Mouse (Mus musculus) C2C12 (cell line): ENCODE measurements around the gene Rbms3. TPM values are rescaled to one million over a fixed set of nuclear protein-coding genes. Genes with fewer than 3 reads are reported as not detected.

ENCODE experiments used
- H3K27me3 ChIP-seq: one replicate; pipeline ENCODE4 v1.6.1; 2011; ENCODE audit not compliant: control insufficient read depth, insufficient read depth, insufficient read length
- H3K36me3 ChIP-seq: one replicate; pipeline ENCODE4 v1.6.1; 2011; ENCODE audit not compliant: control insufficient read depth, insufficient read depth
- H3K4me3 ChIP-seq: one replicate; pipeline ENCODE4 v1.5.1; 2011; ENCODE audit warnings: mild to moderate bottlenecking, control low read depth; ENCODE audit not compliant: poor library complexity, insufficient read depth, severe bottlenecking
- H3K79me2 ChIP-seq: one replicate; pipeline ENCODE4 v1.6.1; 2011; ENCODE audit not compliant: control insufficient read depth, insufficient read depth
- H3K79me3 ChIP-seq: one replicate; pipeline ENCODE4 v1.6.1; 2011; ENCODE audit warnings: low read depth, control low read depth
- H3ac ChIP-seq: one replicate; pipeline ENCODE3; 2011; ENCODE audit warnings: low read depth; ENCODE audit not compliant: control insufficient read depth, insufficient read length
- CEBPB ChIP-seq: IDR thresholded peaks from one replicate; pipeline ENCODE4 v1.6.1; 2011; ENCODE audit warnings: low read depth, mild to moderate bottlenecking, control low read depth, moderate library complexity
- CTCF ChIP-seq: IDR thresholded peaks from one replicate; pipeline ENCODE4 v1.5.1; 2011; ENCODE audit not compliant: control insufficient read depth, insufficient read depth, insufficient read length
- FOSL1 ChIP-seq: IDR thresholded peaks from one replicate; pipeline ENCODE4 v1.8.0; 2011; ENCODE audit warnings: mild to moderate bottlenecking, low read length; ENCODE audit not compliant: poor library complexity, insufficient read depth, severe bottlenecking
- MAX ChIP-seq: IDR thresholded peaks from one replicate; pipeline ENCODE4 v1.6.1; 2011; ENCODE audit warnings: mild to moderate bottlenecking, control low read depth
- MYOD1 ChIP-seq: IDR thresholded peaks from one replicate; pipeline ENCODE4 v1.6.1; 2011; ENCODE audit warnings: low read depth; ENCODE audit not compliant: control insufficient read depth, insufficient read length
- MYOG ChIP-seq: IDR thresholded peaks from one replicate; pipeline ENCODE4 v1.6.1; 2011; ENCODE audit not compliant: control insufficient read depth, insufficient read length; ENCODE audit errors: extremely low read depth
- USF1 ChIP-seq: IDR thresholded peaks from one replicate; pipeline ENCODE4 v1.6.1; 2011; ENCODE audit warnings: low read depth, mild to moderate bottlenecking, control low read depth, moderate library complexity
- polyA plus RNA-seq: library from polyadenylated mRNA; unstranded; fragments of >200 nt; fragmentation: generic; extraction: Trizol; gene quantifications from one replicate; pipeline ENCODE4 v1.2.1, GENCODE M21; 2012; ENCODE audit warnings: missing spikeins

The Rbms3 gene
- polyA plus RNA-seq, 1 experiment = 2.7 TPM

GRCm38 (mm10) chr9:116541976-116542375, 1087.7 kb downstream of the Rbms3 start:
- H3K4me3 ChIP-seq = no peak overlapping the region
- H3K27me3 ChIP-seq = no peaks in the 10 kb centered on the region
- no peak for TF ChIP-seq MAX
- no peak for TF ChIP-seq MYOD1
- TF ChIP-seq MYOG = no peak
- no peak for TF ChIP-seq USF1
- no peak for TF ChIP-seq CEBPB
- no peak overlapping the region for H3ac ChIP-seq
- H3K36me3 ChIP-seq = no peaks in the 10 kb centered on the region
- no peaks in the 10 kb centered on the region for H3K79me3 ChIP-seq
- H3K79me2 ChIP-seq = no peaks in the 10 kb centered on the region

GRCm38 (mm10) chr9:116535709-116536108, 1094.0 kb downstream of the Rbms3 start:
- TF ChIP-seq FOSL1 (no peak), MAX (no peak), MYOD1 (no peak), CEBPB (no peak), USF1 (no peak), MYOG (no peak), CTCF (no peak)
- Histone ChIP-seq H3K27me3 (no peaks in the 10 kb centered on the region), H3K79me2 (no peaks in the 10 kb centered on the region), H3K4me3 (no peak overlapping the region), H3K79me3 (no peaks in the 10 kb centered on the region), H3ac (no peak overlapping the region), H3K36me3 (no peaks in the 10 kb centered on the region)

GRCm38 (mm10) chr9:116533381-116533780, 1096.3 kb downstream of the Rbms3 start:
- no peak overlapping the region for H3K4me3 ChIP-seq
- no peaks in the 10 kb centered on the region for H3K36me3 ChIP-seq
- H3K79me2 ChIP-seq = no peaks in the 10 kb centered on the region
- H3ac ChIP-seq = no peak overlapping the region
- H3K27me3 ChIP-seq = no peaks in the 10 kb centered on the region
- TF ChIP-seq FOSL1 = no peak
- H3K79me3 ChIP-seq = no peaks in the 10 kb centered on the region

- no peaks in the 10 kb centered on the region for H3K27me3 ChIP-seq
- no peaks in the 10 kb centered on the region for H3K79me2 ChIP-seq
- no peaks in the 10 kb centered on the region for H3K36me3 ChIP-seq
- no peak overlapping the region for H3ac ChIP-seq
- H3K4me3 ChIP-seq = no peak overlapping the region
- TF ChIP-seq MYOD1 (no peak), CEBPB (no peak), MAX (no peak), CTCF (no peak), MYOG (no peak), USF1 (no peak), FOSL1 (no peak)
- no peaks in the 10 kb centered on the region for H3K79me3 ChIP-seq
Observed at GRCm38 (mm10) chr9:116531121-116531520, 1098.6 kb downstream of the Rbms3 start.

GRCm38 (mm10) chr9:116524386-116524785, 1105.3 kb downstream of the Rbms3 start:
- Histone ChIP-seq H3ac (no peak overlapping the region), H3K27me3 (no peaks in the 10 kb centered on the region), H3K79me2 (no peaks in the 10 kb centered on the region), H3K79me3 (no peaks in the 10 kb centered on the region), H3K36me3 (no peaks in the 10 kb centered on the region), H3K4me3 (no peak overlapping the region)
- TF ChIP-seq MYOD1 = no peak
